Mouse (Mus musculus): ENCODE measurements at regions not wholly inside any gene's neighbourhood (a gene's known extent, or its start where the extent isn't known, plus 50 kb on each side); places are given as distances from the start of the nearest gene placed in this dataset.

- no peak for DNase-seq (ENCODE audit: low spot score)
These were observed 66.5 kb upstream of the 4931429L15Rik start for GRCm38 (mm10) chr9:46386333-46386732.

DNA sequence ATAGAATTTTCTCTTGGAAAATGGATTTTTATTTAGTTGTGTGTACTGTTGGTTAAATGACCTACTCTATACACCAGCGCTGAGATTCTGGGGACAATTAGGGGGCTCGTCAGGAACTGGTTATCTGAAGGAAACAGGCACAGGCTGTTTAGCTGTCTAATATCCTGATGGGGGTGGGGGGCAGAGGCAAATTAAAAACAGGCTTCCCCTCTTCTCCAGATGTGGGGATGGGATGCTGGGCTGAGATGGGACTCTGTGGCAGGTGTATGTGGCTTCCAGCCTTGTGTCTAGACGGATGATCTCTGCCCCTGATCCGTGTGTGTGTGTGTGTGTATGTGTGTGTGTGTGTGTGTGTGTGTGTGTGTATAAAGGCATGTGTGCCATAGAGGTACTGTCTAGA is 61.6 kb upstream of the 4931429L15Rik start:
- DNase-seq (ENCODE audit: low spot score): peak; percentile 30

GRCm38 (mm10) chr9:46379453-46379852 is 59.7 kb upstream of the 4931429L15Rik start:
- no peak for DNase-seq (ENCODE audit: low spot score)

GRCm38 (mm10) chr9:46378339-46378738 is 58.6 kb upstream of the 4931429L15Rik start:
- DNase-seq (ENCODE audit: low spot score): no peak

All from MN1 (cell line).